Comparison of ENCODE assay signal across 8 mouse cellular contexts in genomic region chr11:16951761-16952010, GRCm38 (mm10). TPM values are rescaled to one million over a fixed set of nuclear protein-coding genes. Genes with fewer than 3 reads are reported as not detected.
A peak's percentile ranks its signal among the peaks of the same experiment; 100 is the strongest.
DNase-seq lines count a peak whose midpoint lies in the region; ATAC-seq lines count a peak whose summit lies in the region.

No protein-coding gene starts in this region.

- no peak; the same call in 1 of the 2 replicates for ATAC-seq in erythroblast, adult 5-6 weeks (replicated peaks; ENCODE audit: low FRiP score, poor library complexity, severe bottlenecking)
- ATAC-seq in forebrain, embryonic 14.5 days = no peak
- peak; percentile 2; the same call in 1 of the 2 replicates for ATAC-seq in liver, embryonic 16.5 days (ENCODE audit: low read depth)

- peak overlapping the region; percentile 54 for H3K9ac ChIP-seq in forebrain, embryonic 14.5 days (ENCODE audit: low read length)
- peak overlapping the region; percentile 90 for H3K9ac ChIP-seq in liver, embryonic 16.5 days (ENCODE audit: low read depth, low read length)

- H3K36me3 ChIP-seq in erythroblast, embryonic 14.5 days (ENCODE audit: control insufficient read depth) = peaks cover 35% of the 10 kb centered on the region
- 0 out of 2 replicates have a peak, but pooled peaks cover 2% of the 10 kb centered on the region for H3K36me3 ChIP-seq in forebrain, embryonic 14.5 days (ENCODE audit: control insufficient read depth, insufficient read depth, low read length)
- H3K36me3 ChIP-seq in liver, embryonic 16.5 days (ENCODE audit: control insufficient read depth, insufficient read depth) = no peaks in the 10 kb centered on the region; the same call in 1 of the 2 replicates

- no peaks in the 10 kb centered on the region for H3K9me3 ChIP-seq in erythroblast, embryonic 14.5 days (ENCODE audit: control insufficient read depth, low read length)
- no peaks in the 10 kb centered on the region for H3K9me3 ChIP-seq in forebrain, embryonic 14.5 days (replicated peaks; ENCODE audit: control insufficient read depth, low read length)
- H3K9me3 ChIP-seq in liver, embryonic 16.5 days (replicated peaks; ENCODE audit: control insufficient read depth, low read length) = no peaks in the 10 kb centered on the region

- peak overlapping the region; percentile 100 for H3K4me3 ChIP-seq in erythroblast, embryonic 14.5 days (replicated peaks)
- H3K4me3 ChIP-seq in forebrain, embryonic 14.5 days (ENCODE audit: low read depth, low read length) = peak overlapping the region; percentile 43
- peak overlapping the region; percentile 88 for H3K4me3 ChIP-seq in liver, embryonic 16.5 days (ENCODE audit: low read depth, low read length)

- 1% methylated on average over 9 of the region's 9 CpGs for WGBS in forebrain, embryonic 14.5 days
- under 1% methylated on average over 9 of the region's 9 CpGs for WGBS in liver, embryonic 16.5 days (ENCODE audit: insufficient replicate concordance)

- H3K27me3 ChIP-seq in erythroblast, embryonic 14.5 days (ENCODE audit: control insufficient read depth) = no peaks in the 10 kb centered on the region
- no peaks in the 10 kb centered on the region for H3K27me3 ChIP-seq in forebrain, embryonic 14.5 days (replicated peaks; ENCODE audit: control insufficient read depth, insufficient read depth, low read length)
- H3K27me3 ChIP-seq in liver, embryonic 16.5 days (ENCODE audit: control insufficient read depth, insufficient read depth, low read depth, low read length) = no peaks in the 10 kb centered on the region

- DNase-seq in 3T3-L1 (ENCODE audit: low read depth, low spot score) = peak; percentile 26
- DNase-seq in forebrain, embryonic 14.5 days (ENCODE audit: low spot score) = no peak
- DNase-seq in frontal cortex, adult 2 months (ENCODE audit: extremely low spot score in 1 of 2, low spot score in 1 of 2) = no peak
- DNase-seq in T-cell, adult 2 months (ENCODE audit: low spot score) = no peak
- DNase-seq in cerebellum, postnatal 25 days = no peak

- peak overlapping the region; percentile 76 for H3K4me2 ChIP-seq in forebrain, embryonic 14.5 days (ENCODE audit: low read length)
- H3K4me2 ChIP-seq in liver, embryonic 16.5 days (ENCODE audit: low read depth, low read length) = peak overlapping the region; percentile 77

- H3K27ac ChIP-seq in forebrain, embryonic 14.5 days (ENCODE audit: low read depth, low read length) = no peak overlapping the region
- H3K27ac ChIP-seq in liver, embryonic 16.5 days (ENCODE audit: low read length) = peak overlapping the region; percentile 81

- peaks cover 53% of the 10 kb centered on the region for H3K4me1 ChIP-seq in erythroblast, embryonic 14.5 days (ENCODE audit: control insufficient read depth)
- H3K4me1 ChIP-seq in forebrain, embryonic 14.5 days (ENCODE audit: control insufficient read depth, insufficient read depth, low read length) = no peaks in the 10 kb centered on the region
- H3K4me1 ChIP-seq in liver, embryonic 16.5 days (ENCODE audit: control insufficient read depth, low read depth, low read length) = peaks cover 16% of the 10 kb centered on the region

RNA-seq across cellular contexts. Expression of gene Fbxo48, which starts 0.5 kb away (rescaled TPM):
- 0.02 TPM in 1 of 2 replicates, not detected in the other for polyA plus RNA-seq in erythroblast, embryonic 14.5 days (2012)
- 2.3 and 14.6 TPM in 2 replicates for total RNA-seq in erythroblast, adult 5-6 weeks (2015; ENCODE audit: low replicate concordance)
- total RNA-seq in erythroblast, adult 5-6 weeks (2017; ENCODE audit: low replicate concordance) = 9.0 and 11.3 TPM in 2 replicates
- 0.77 and 1.6 TPM in 2 replicates for polyA plus RNA-seq in forebrain, embryonic 14.5 days (2014; fragmentation: Nextera tagmentation; extraction: Ambion mirVana)
- polyA plus RNA-seq in liver, embryonic 16.5 days (2015; fragmentation: Nextera tagmentation; extraction: Ambion mirVana) = 1.5 and 1.9 TPM in 2 replicates
- polyA plus RNA-seq in frontal cortex, adult 2 months (2012; rRNA removed) = 0.67 and 0.70 TPM in 2 replicates

Comparison
In these comparisons a context has a peak if more than half of its experiments do, and no peak if none do; other contexts are left out.
1. H3K4me3 ChIP-seq: peak in every context shown above with its lines; median percentile 100 in erythroblast, embryonic 14.5 days; 88 in liver, embryonic 16.5 days; 43 in forebrain, embryonic 14.5 days.